Mouse (Mus musculus) stomach, embryonic 16.5 days (tissue): ENCODE measurements around the gene Ccdc57. TPM values are rescaled to one million over a fixed set of nuclear protein-coding genes. Genes with fewer than 3 reads are reported as not detected.
A peak's percentile ranks its signal among the peaks of the same experiment; 100 is the strongest.
"Not testable (repeated sequence)": the region's sequence is repeated elsewhere in the genome, so short reads cannot be mapped to it uniquely, and the experiment has no call there.

ENCODE experiments used
- ATAC-seq: fragments of 200-750 bp; cut with Nextera tagmentation; 2 replicates; pipeline ENCODE4 v1.8.0; 2017; ENCODE audit warnings: moderate number of reproducible peaks, moderate TSS enrichment; ENCODE audit not compliant: insufficient read depth, low FRiP score
- H3K27ac ChIP-seq: fragments of 300-500 bp; sonication (generic); 2 replicates; pipeline ENCODE4 v1.5.1; 2014; ENCODE audit warnings: low read length
- H3K27me3 ChIP-seq: fragments of 300-500 bp; sonication (generic); 2 replicates; pipeline ENCODE4 v1.6.1; 2014; ENCODE audit warnings: low read length, control low read depth, mixed read lengths; ENCODE audit not compliant: control insufficient read depth, insufficient read depth
- H3K36me3 ChIP-seq: fragments of 300-500 bp; sonication (generic); 2 replicates; pipeline ENCODE4 v1.6.1; 2014; ENCODE audit warnings: low read length; ENCODE audit not compliant: control insufficient read depth, insufficient read depth
- H3K4me1 ChIP-seq: fragments of 300-500 bp; sonication (generic); 2 replicates; pipeline ENCODE4 v1.6.1; 2014; ENCODE audit warnings: low read length, control low read depth, mixed read lengths; ENCODE audit not compliant: control insufficient read depth, insufficient read depth
- H3K4me2 ChIP-seq: fragments of 300-500 bp; sonication (generic); 2 replicates; pipeline ENCODE4 v1.6.1; 2014; ENCODE audit warnings: low read depth, low read length, mixed read lengths
- H3K4me3 ChIP-seq: fragments of 300-500 bp; sonication (generic); replicated peaks from 2 replicates; pipeline ENCODE4 v1.5.1; 2014; ENCODE audit warnings: mild to moderate bottlenecking, low read length
- H3K9ac ChIP-seq: fragments of 300-500 bp; sonication (generic); 2 replicates; pipeline ENCODE4 v1.6.1; 2014; ENCODE audit warnings: low read length
- H3K9me3 ChIP-seq: fragments of 300-500 bp; sonication (generic); replicated peaks from 2 replicates; pipeline ENCODE4 v1.6.1; 2016; ENCODE audit warnings: low read length, control low read depth; ENCODE audit not compliant: control insufficient read depth
- WGBS: fragments of 180-500 bp; shearing (Covaris S2); extraction: QIAGEN DNeasy Blood & Tissue Kit; methylation state at CpG from one replicate; pipeline ENCODE4 v1.1.7; 2014; 5-methylcytosine and 5-hydroxymethylcytosine counted together
- polyA plus RNA-seq: library from polyadenylated mRNA; unstranded; fragments of >200 nt; fragmentation: Nextera tagmentation; extraction: Ambion mirVana; gene quantifications from 2 replicates; pipeline ENCODE4 v1.2.1, GENCODE M21; 2015

The Ccdc57 gene
- polyA plus RNA-seq, 1 experiment from 2014 or later: 5.2 TPM

- H3K4me1 ChIP-seq: peaks cover 14% of the 10 kb centered on the region
- peak overlapping the region; percentile 79 for H3K4me3 ChIP-seq
- peak; percentile 3; the same call in 1 of the 2 replicates for ATAC-seq
- H3K27ac ChIP-seq: peak overlapping the region; percentile 68
- H3K27me3 ChIP-seq: no peaks in the 10 kb centered on the region
- peak overlapping the region; percentile 89 for H3K9ac ChIP-seq
- H3K9me3 ChIP-seq: no peaks in the 10 kb centered on the region
- peak overlapping the region; percentile 89 for H3K4me2 ChIP-seq
- 2% methylated on average over 42 of the region's 42 CpGs for WGBS
- peaks cover 5% of the 10 kb centered on the region; the same call in 1 of the 2 replicates for H3K36me3 ChIP-seq
Measured at GRCm38 (mm10) chr11:120783426-120784063, 149.1 kb downstream of the Ccdc57 start.

GRCm38 (mm10) chr11:120781361-120781760 lies 151.3 kb downstream of the Ccdc57 start:
- H3K4me2 ChIP-seq, H3K9me3 ChIP-seq, ATAC-seq, H3K9ac ChIP-seq, H3K4me3 ChIP-seq, H3K27ac ChIP-seq, H3K36me3 ChIP-seq, H3K27me3 ChIP-seq: not testable (repeated sequence)
- 92% methylated on average over 6 of the region's 6 CpGs for WGBS
- peaks cover 15% of the 10 kb centered on the region for H3K4me1 ChIP-seq

GRCm38 (mm10) chr11:120779876-120780275 lies 152.8 kb downstream of the Ccdc57 start:
- Histone ChIP-seq H3K36me3 (no peaks in the 10 kb centered on the region), H3K9me3 (no peaks in the 10 kb centered on the region), H3K9ac (no peak overlapping the region), H3K27me3 (no peaks in the 10 kb centered on the region), H3K4me3 (no peak overlapping the region), H3K4me1 (peaks cover 15% of the 10 kb centered on the region), H3K4me2 (no peak overlapping the region), H3K27ac (no peak overlapping the region)
- WGBS: 97% methylated on average over 1 of the region's 1 CpGs
- ATAC-seq: no peak

GRCm38 (mm10) chr11:120777123-120777522 lies 155.5 kb downstream of the Ccdc57 start:
- no peak for ATAC-seq
- Histone ChIP-seq H3K36me3 (no peaks in the 10 kb centered on the region), H3K4me2 (no peak overlapping the region), H3K27ac (no peak overlapping the region), H3K9ac (peak overlapping the region; percentile 26; the same call in 1 of the 2 replicates), H3K4me3 (no peak overlapping the region), H3K4me1 (peaks cover 6% of the 10 kb centered on the region; the same call in 1 of the 2 replicates), H3K9me3 (no peaks in the 10 kb centered on the region), H3K27me3 (no peaks in the 10 kb centered on the region)
- WGBS: 39% methylated on average over 6 of the region's 6 CpGs

Other genes starting within 250 kb of the Ccdc57 start
- 138 and 153 TPM in 2 replicates for gene Cenpx, start 219.1 kb downstream of the Ccdc57 start, polyA plus RNA-seq
- 59.1 and 62.9 TPM in 2 replicates for gene Lrrc45, start 218.9 kb downstream of the Ccdc57 start, polyA plus RNA-seq
- 34.6 and 35.3 TPM in 2 replicates for gene Rac3, start 211.4 kb downstream of the Ccdc57 start, polyA plus RNA-seq
- 43.0 and 46.0 TPM in 2 replicates for gene Dcxr, start 205.6 kb downstream of the Ccdc57 start, polyA plus RNA-seq
- 112 and 150 TPM in 2 replicates for gene Cbr2, start 200.8 kb downstream of the Ccdc57 start, polyA plus RNA-seq
- gene Hmga1b, start 170.1 kb downstream of the Ccdc57 start, polyA plus RNA-seq: 3.9 and 8.1 TPM in 2 replicates
- gene Rfng, start 148.7 kb downstream of the Ccdc57 start, polyA plus RNA-seq: 41.1 and 43.8 TPM in 2 replicates
- gene Gps1, start 148.6 kb downstream of the Ccdc57 start, polyA plus RNA-seq: 166 and 167 TPM in 2 replicates
- 60.6 and 69.3 TPM in 2 replicates for gene Dus1l, start 136.5 kb downstream of the Ccdc57 start, polyA plus RNA-seq
- gene Fasn, start 108.3 kb downstream of the Ccdc57 start, polyA plus RNA-seq: 51.9 and 55.3 TPM in 2 replicates
- gene Slc16a3, start 15.6 kb upstream of the Ccdc57 start, polyA plus RNA-seq: 53.5 and 64.3 TPM in 2 replicates
- gene Csnk1d, start 58.5 kb upstream of the Ccdc57 start, polyA plus RNA-seq: 104 and 114 TPM in 2 replicates
- gene Cd7, start 106.5 kb upstream of the Ccdc57 start, polyA plus RNA-seq: 2.2 and 2.3 TPM in 2 replicates
- gene Sectm1b, start 130.7 kb upstream of the Ccdc57 start, polyA plus RNA-seq: 3.1 and 5.2 TPM in 2 replicates
- 0.99 and 1.3 TPM in 2 replicates for gene Sectm1a, start 148.3 kb upstream of the Ccdc57 start, polyA plus RNA-seq
- gene Tex19.2, start 185.8 kb upstream of the Ccdc57 start, polyA plus RNA-seq: not detected in 2 replicates
- gene Tex19.1, start 213.3 kb upstream of the Ccdc57 start, polyA plus RNA-seq: 0.12 TPM in 1 of 2 replicates, not detected in the other
- 0.08 TPM in 1 of 2 replicates, not detected in the other for gene Uts2r, start 227.4 kb upstream of the Ccdc57 start, polyA plus RNA-seq